Mouse (Mus musculus) embryonic facial prominence, embryonic 14.5 days (tissue): ENCODE results near the gene Hoxa5. TPM values are rescaled to one million over a fixed set of nuclear protein-coding genes. Genes with fewer than 3 reads are reported as not detected.

Experiments used
- ATAC-seq: fragments of 200-750 bp; cut with Nextera tagmentation; 2 replicates; pipeline ENCODE4 v1.8.0; 2017; ENCODE audit warnings: low read depth, moderate number of reproducible peaks, moderate TSS enrichment
- DNase-seq: peaks from one replicate; pipeline ENCODE4 v3.0.0-alpha.2; 2015; ENCODE audit warnings: low spot score
- H3K27ac ChIP-seq: fragments of 300-500 bp; sonication (generic); replicated peaks from 2 replicates; pipeline ENCODE4 v1.5.1; 2014; ENCODE audit warnings: low read depth, mild to moderate bottlenecking, low read length, moderate library complexity
- H3K27me3 ChIP-seq: fragments of 300-500 bp; sonication (generic); replicated peaks from 2 replicates; pipeline ENCODE4 v1.6.1; 2014; ENCODE audit warnings: low read length; ENCODE audit not compliant: control insufficient read depth, insufficient read depth
- H3K36me3 ChIP-seq: fragments of 300-500 bp; sonication (generic); 2 replicates; pipeline ENCODE4 v1.6.1; 2014; ENCODE audit warnings: low read length, mixed read lengths; ENCODE audit not compliant: control insufficient read depth, insufficient read depth
- H3K4me1 ChIP-seq: fragments of 300-500 bp; sonication (generic); 2 replicates; pipeline ENCODE4 v1.6.1; 2014; ENCODE audit warnings: antibody characterized with exemption, low read length; ENCODE audit not compliant: control insufficient read depth, insufficient read depth
- H3K4me2 ChIP-seq: fragments of 300-500 bp; sonication (generic); 2 replicates; pipeline ENCODE4 v1.6.1; 2014; ENCODE audit warnings: low read depth, mild to moderate bottlenecking, low read length, moderate library complexity, mixed read lengths
- H3K4me3 ChIP-seq: fragments of 300-500 bp; sonication (generic); 2 replicates; pipeline ENCODE4 v1.5.1; 2014; ENCODE audit warnings: low read depth, mild to moderate bottlenecking, low read length
- H3K9ac ChIP-seq: fragments of 300-500 bp; sonication (generic); 2 replicates; pipeline ENCODE4 v1.6.1; 2014; ENCODE audit warnings: low read depth, mild to moderate bottlenecking, low read length, moderate library complexity, mixed read lengths
- H3K9me3 ChIP-seq: fragments of 300-500 bp; sonication (generic); 2 replicates; pipeline ENCODE4 v1.6.1; 2016; ENCODE audit warnings: low read length; ENCODE audit not compliant: control insufficient read depth
- WGBS: fragments of 180-500 bp; shearing (Covaris S2); extraction: QIAGEN DNeasy Blood & Tissue Kit; methylation state at CpG from one replicate; pipeline ENCODE4 v1.1.7; 2014; 5-methylcytosine and 5-hydroxymethylcytosine counted together
- polyA plus RNA-seq: library from polyadenylated mRNA; unstranded; fragments of >200 nt; fragmentation: Nextera tagmentation; extraction: Ambion mirVana; gene quantifications from 2 replicates; pipeline ENCODE4 v1.2.1, GENCODE M21; 2014

The Hoxa5 gene
- polyA plus RNA-seq, 1 experiment from 2014 or later = 2.4 TPM

DNA sequence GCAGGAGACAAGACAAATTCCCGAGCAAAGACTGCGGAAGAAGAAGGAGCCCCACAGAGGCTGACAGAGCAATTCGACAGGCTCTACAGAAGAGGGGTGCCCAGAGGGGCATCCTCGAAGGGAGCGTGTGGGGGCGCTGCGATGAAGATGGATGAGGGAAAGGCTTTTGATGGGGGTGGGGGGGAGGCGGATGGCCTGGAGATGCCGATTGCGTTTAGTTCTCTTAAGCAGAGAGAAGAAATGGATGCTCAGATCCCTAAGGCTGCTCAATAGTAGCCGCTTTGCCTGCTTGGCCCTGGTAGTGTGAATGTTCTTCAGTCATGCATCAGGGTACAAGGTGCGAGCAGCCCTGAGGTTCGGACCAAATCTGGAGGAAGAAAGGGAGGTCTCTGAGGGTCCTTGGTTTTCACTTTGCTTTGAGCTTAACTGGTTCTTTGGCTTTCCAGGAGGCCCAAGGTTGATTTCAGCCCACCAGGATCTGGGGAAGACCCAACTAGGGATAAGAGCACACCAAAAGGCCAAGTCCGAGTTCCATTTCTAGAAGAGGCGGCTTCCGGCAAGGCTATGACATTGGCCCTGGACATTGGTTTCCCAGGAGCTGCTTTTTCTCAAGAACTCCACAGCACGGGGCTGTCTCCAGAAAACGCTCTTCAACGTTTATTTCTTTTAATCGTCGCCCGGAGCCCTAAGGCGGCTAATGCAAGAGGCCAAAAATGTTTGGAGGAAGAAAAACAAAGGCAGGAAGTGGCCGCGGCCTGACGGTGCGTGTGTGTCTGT lies 44.4 kb upstream of the Hoxa5 start:
- H3K9ac ChIP-seq = no peak overlapping the region
- H3K4me3 ChIP-seq = no peak overlapping the region
- H3K9me3 ChIP-seq = no peaks in the 10 kb centered on the region
- 3% methylated on average over 27 of the region's 27 CpGs for WGBS
- no peaks in the 10 kb centered on the region for H3K4me1 ChIP-seq
- H3K36me3 ChIP-seq = no peaks in the 10 kb centered on the region
- no peak for ATAC-seq
- peaks cover 99% of the 10 kb centered on the region for H3K27me3 ChIP-seq
- DNase-seq = no peak
- H3K4me2 ChIP-seq = no peak overlapping the region
- no peak overlapping the region for H3K27ac ChIP-seq

DNA sequence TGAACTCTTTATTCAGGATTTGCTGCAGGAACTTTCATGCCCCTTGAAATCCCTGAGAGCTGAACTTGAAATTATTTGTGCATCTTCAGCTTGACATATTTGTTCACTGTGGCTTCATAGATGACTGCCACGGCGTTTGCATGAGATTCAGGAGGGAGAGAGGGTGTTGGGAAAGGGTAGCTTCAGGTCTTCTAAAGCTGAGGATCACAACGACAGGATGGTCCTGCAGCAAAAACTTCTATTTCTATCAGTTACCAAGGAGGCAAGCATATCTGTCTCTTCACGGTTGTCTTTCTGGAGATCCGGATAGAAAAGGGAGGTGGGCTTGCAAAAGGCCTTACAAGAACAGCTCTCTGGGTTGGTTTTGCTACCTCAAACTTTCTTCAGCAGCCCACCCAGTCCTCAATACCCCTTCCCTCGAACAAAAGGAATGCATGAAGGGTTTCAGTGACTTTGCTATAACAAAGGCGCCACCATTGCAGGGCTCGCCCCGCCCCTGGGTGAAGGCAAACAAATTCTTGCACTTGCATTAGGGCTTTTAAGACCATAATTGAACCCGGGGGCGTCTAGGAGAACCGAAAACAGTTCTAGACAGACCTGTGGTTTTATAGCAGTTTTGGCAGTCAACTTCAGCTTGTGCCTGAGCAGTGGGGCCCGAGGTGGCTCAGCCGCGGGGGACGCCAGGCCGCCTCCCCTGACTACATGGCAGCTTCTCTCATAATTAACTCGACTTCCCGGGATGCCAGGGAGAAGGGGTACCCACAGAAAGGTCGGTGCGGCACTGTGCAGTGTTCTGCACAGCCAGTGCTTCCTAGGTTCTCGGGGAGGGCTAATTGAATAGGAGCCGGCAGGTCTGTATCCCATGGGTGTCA lies 43.6 kb upstream of the Hoxa5 start:
- Histone ChIP-seq H3K4me2 (no peak overlapping the region), H3K27ac (no peak overlapping the region), H3K9me3 (no peaks in the 10 kb centered on the region), H3K4me3 (no peak overlapping the region), H3K27me3 (peaks cover 99% of the 10 kb centered on the region), H3K36me3 (no peaks in the 10 kb centered on the region), H3K4me1 (no peaks in the 10 kb centered on the region), H3K9ac (no peak overlapping the region)
- WGBS = 3% methylated on average over 23 of the region's 23 CpGs
- no peak for ATAC-seq
- DNase-seq = no peak

DNA sequence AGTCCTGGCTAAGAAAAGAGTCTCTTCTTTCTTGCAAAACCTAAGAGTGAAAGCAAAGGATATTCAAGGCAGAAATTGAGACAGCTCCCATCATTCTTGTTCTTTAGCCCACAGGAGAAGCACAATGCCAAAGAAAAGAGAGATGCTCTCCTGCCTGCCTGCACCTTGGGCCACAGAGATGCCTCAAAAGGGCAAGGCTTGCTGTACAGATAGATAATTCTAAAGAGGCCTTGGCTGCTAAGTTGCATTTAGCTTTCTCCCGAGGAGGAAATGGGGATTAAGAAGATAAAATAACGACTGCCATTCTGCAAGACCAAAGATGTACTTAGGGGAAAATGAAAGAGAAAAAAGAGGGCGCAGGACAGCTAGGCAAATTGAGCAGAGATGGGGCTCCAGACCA lies 42.5 kb upstream of the Hoxa5 start:
- H3K9me3 ChIP-seq = no peaks in the 10 kb centered on the region
- peaks cover 99% of the 10 kb centered on the region for H3K27me3 ChIP-seq
- no peak overlapping the region for H3K27ac ChIP-seq
- no peak overlapping the region for H3K4me2 ChIP-seq
- ATAC-seq (no peak), DNase-seq (no peak)
- H3K4me3 ChIP-seq = no peak overlapping the region
- H3K9ac ChIP-seq = no peak overlapping the region
- H3K36me3 ChIP-seq = no peaks in the 10 kb centered on the region
- 2% methylated on average over 3 of the region's 3 CpGs for WGBS
- no peaks in the 10 kb centered on the region for H3K4me1 ChIP-seq

DNA sequence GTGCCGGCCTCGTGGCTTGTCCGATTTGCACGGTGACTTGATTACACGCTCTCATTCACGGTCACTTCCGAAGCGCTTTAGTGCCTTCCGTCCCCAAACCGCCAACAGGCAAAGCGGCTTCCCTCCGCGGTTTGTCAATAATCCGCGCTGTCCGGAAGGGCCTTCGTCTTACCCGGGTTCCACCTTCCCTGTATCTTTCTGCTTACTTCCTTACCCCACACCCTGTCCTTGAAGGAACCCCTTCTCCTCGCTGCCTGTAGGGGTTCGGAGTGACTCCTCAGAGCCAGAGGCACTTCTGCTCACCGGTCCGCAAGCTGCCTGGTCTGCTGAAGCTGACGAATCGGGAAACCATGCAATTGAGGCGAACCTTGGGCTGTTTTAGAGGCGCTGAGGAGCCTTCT lies 42.0 kb upstream of the Hoxa5 start:
- H3K27me3 ChIP-seq = peaks cover 99% of the 10 kb centered on the region
- WGBS = under 1% methylated on average over 26 of the region's 26 CpGs
- DNase-seq (no peak), ATAC-seq (no peak)
- no peaks in the 10 kb centered on the region for H3K4me1 ChIP-seq
- no peak overlapping the region for H3K4me2 ChIP-seq
- H3K9ac ChIP-seq = no peak overlapping the region
- H3K9me3 ChIP-seq = no peaks in the 10 kb centered on the region
- H3K4me3 ChIP-seq = 0 out of 2 replicates have a peak overlapping the region, but pooled peaks have one; percentile 0
- H3K27ac ChIP-seq = no peak overlapping the region
- H3K36me3 ChIP-seq = no peaks in the 10 kb centered on the region

DNA sequence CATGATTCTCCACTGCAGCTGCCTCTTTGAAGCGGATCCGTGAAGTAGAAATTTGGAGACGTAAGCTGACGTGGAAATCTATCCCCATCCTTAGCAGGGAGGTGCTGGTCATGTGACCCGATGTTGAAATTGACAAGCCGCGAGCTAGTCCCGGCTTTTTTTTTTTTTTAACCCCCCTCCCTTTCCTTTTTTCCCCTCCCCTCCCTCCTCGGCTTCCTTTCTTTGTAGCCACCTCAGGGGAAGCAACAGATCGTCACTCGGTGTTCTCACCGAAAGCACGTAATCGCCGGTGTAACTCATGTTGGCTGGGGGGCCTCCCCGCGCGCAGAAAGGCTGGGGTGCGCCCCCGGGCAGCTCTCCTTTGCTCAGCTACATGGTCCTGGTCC lies 41.4 kb upstream of the Hoxa5 start, which contains the start of gene Hoxa11:
Gene Hoxa11, minus strand, starts transcription at position 54 of the 386 bp plus-strand sequence.
- no peaks in the 10 kb centered on the region for H3K9me3 ChIP-seq
- 0 out of 2 replicates have a peak within 1 kb of the TSS, but pooled peaks have one; percentile 6 for H3K4me2 ChIP-seq
- ATAC-seq (no peak), DNase-seq (no peak)
- H3K27me3 ChIP-seq = peaks cover 99% of the 10 kb centered on the region
- no peaks in the 10 kb centered on the region for H3K4me1 ChIP-seq
- no peak within 1 kb of the TSS for H3K9ac ChIP-seq
- peak within 1 kb of the TSS; percentile 5; the same call in 1 of the 2 replicates for H3K4me3 ChIP-seq
- under 1% methylated on average over 20 of the region's 20 CpGs for WGBS
- no peak within 1 kb of the TSS for H3K27ac ChIP-seq
- H3K36me3 ChIP-seq = no peaks in the 10 kb centered on the region

DNA sequence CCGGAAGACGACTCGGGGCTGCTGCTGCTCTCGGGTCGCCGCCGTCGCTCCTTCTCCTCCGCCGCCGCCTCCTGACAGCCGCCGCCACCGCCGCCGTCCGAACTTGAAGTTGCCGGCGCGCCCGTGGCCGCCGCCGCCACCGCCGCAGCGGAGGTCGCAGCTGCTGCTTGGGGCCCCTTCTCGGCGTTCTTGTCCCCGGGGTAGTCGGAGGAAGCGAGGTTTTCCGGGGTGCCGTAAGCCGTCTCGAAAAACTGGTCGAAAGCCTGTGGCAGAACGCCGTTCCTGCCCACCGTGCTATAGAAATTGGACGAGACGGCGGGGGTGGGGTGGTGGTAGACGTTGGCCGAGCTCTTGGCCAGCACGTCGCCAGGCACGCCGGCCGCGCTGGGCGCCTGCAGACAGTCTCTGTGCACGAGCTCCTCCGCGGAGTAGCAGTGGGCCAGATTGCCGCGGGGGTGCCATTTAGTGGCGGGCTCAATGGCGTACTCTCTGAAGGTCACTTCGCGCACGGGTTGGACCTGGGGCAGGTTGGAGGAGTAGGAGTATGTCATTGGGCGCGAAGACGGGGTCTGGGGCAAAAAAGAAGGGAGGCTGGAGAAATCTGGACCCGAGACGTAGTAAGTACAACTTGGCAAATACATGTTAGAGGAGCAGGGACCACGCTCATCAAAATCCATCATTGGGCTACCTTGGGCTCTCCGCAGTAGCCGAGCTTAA lies 40.8 kb upstream of the Hoxa5 start:
- Histone ChIP-seq H3K9ac (no peak overlapping the region), H3K4me1 (no peaks in the 10 kb centered on the region), H3K27ac (no peak overlapping the region), H3K36me3 (no peaks in the 10 kb centered on the region), H3K4me2 (0 out of 2 replicates have a peak overlapping the region, but pooled peaks have one; percentile 6), H3K9me3 (no peaks in the 10 kb centered on the region), H3K4me3 (peak overlapping the region; percentile 5; the same call in 1 of the 2 replicates), H3K27me3 (peaks cover 100% of the 10 kb centered on the region)
- under 1% methylated on average over 58 of the region's 71 CpGs for WGBS
- no peak for ATAC-seq
- no peak for DNase-seq

DNA sequence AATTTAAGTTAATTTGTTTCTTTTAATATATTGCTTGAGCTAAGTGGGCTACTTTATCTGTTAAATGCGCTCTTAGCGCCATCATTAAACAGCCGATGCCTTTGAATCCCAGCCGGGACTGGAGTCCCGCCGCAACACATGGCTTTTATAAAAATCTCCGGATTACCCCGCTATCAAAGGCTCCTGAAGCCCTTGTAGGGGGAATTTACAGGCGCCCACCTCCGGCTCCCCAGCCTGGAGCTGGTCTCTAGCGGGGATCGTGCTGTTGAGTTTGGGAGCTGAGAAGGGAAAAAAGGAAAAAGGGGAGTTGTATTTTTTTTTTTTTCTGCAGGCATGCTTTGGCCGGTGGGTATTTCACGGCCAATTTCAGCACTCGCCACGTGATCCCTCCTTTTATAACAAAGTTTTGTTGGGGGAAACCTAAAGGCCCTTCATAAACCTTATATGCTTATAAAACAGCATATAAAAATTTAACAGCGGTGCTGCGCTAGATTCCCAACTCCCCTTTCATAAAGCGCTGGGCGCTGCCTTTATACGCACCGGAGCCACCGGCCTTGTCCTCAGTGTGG lies 40.2 kb upstream of the Hoxa5 start:
- no peak overlapping the region for H3K9ac ChIP-seq
- no peaks in the 10 kb centered on the region for H3K36me3 ChIP-seq
- ATAC-seq (no peak), DNase-seq (no peak)
- no peaks in the 10 kb centered on the region for H3K4me1 ChIP-seq
- peak overlapping the region; percentile 5; the same call in 1 of the 2 replicates for H3K4me3 ChIP-seq
- WGBS = under 1% methylated on average over 23 of the region's 23 CpGs
- H3K27ac ChIP-seq = no peak overlapping the region
- no peaks in the 10 kb centered on the region for H3K9me3 ChIP-seq
- no peak overlapping the region for H3K4me2 ChIP-seq
- peaks cover 100% of the 10 kb centered on the region for H3K27me3 ChIP-seq

DNA sequence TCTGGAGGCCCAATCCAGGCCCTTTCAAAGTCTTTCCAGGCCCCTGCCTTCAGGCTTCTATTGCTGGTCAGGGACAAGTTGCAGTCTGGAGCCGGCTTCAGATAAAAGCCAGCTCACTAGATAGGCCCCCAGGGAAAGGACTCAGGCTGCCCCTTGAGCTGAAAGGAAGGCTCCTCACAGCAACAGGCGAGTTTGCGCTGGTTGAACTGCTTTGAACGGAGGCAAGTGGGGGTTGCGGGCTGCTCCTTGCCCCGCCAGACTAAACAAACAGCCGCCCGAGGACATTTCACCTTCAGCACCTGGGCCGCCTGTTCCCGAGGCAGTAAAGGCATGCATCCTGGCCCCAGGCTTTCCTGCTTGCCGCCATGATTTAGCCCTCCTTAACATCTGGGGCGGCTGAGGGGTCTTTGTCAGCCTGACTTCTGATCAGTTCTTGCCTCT lies 39.3 kb upstream of the Hoxa5 start:
- DNase-seq (no peak), ATAC-seq (no peak)
- no peaks in the 10 kb centered on the region for H3K4me1 ChIP-seq
- WGBS = under 1% methylated on average over 12 of the region's 12 CpGs
- H3K4me2 ChIP-seq = no peak overlapping the region
- H3K27me3 ChIP-seq = peaks cover 98% of the 10 kb centered on the region
- H3K27ac ChIP-seq = no peak overlapping the region
- no peaks in the 10 kb centered on the region for H3K36me3 ChIP-seq
- H3K9me3 ChIP-seq = no peaks in the 10 kb centered on the region
- no peak overlapping the region for H3K4me3 ChIP-seq
- no peak overlapping the region for H3K9ac ChIP-seq
